Mouse (Mus musculus) c-Kit-positive CD71-positive TER-119-negative erythroid progenitor cells, embryonic 14.5 days (primary cell): Measurements from ENCODE around the gene Isg20l2.

Experiments
- DNase-seq: peaks from one replicate; pipeline ENCODE4 v3.0.0-alpha.2; 2013; ENCODE audit warnings: low read depth

The Isg20l2 gene

GRCm38 (mm10) chr3:87913491-87913890 is 16.6 kb upstream of the Isg20l2 start:
- DNase-seq: no peak

- DNase-seq: no peak
Measured at GRCm38 (mm10) chr3:87913891-87914290, 16.2 kb upstream of the Isg20l2 start.

GRCm38 (mm10) chr3:87916990-87917389 is 13.1 kb upstream of the Isg20l2 start:
- DNase-seq: no peak

- no peak for DNase-seq
Measured at GRCm38 (mm10) chr3:87918551-87918950, 11.6 kb upstream of the Isg20l2 start.

- DNase-seq: peak; percentile 84
Measured at GRCm38 (mm10) chr3:87919336-87920108, 10.6 kb upstream of the Isg20l2 start, which contains the start of gene Mrpl24. Gene Mrpl24, plus strand, starts transcription at chr3:87919506.

GRCm38 (mm10) chr3:87920270-87920943 is 9.7 kb upstream of the Isg20l2 start:
- no peak for DNase-seq

GRCm38 (mm10) chr3:87924996-87925395 is 5.1 kb upstream of the Isg20l2 start:
- no peak for DNase-seq

GRCm38 (mm10) chr3:87927452-87927851 is 2.7 kb upstream of the Isg20l2 start:
- no peak for DNase-seq

- DNase-seq: no peak
Measured at GRCm38 (mm10) chr3:87929341-87930077, 605 bp upstream of the Isg20l2 start.

GRCm38 (mm10) chr3:87934026-87934425 is 3.9 kb downstream of the Isg20l2 start:
- no peak for DNase-seq

- no peak for DNase-seq
Measured at GRCm38 (mm10) chr3:87934501-87934900, 4.4 kb downstream of the Isg20l2 start.

- no peak for DNase-seq
Measured at GRCm38 (mm10) chr3:87935201-87935600, 5.1 kb downstream of the Isg20l2 start.

GRCm38 (mm10) chr3:87935776-87936175 is 5.7 kb downstream of the Isg20l2 start:
- DNase-seq: peak; percentile 52

GRCm38 (mm10) chr3:87940611-87941010 is 10.5 kb downstream of the Isg20l2 start:
- DNase-seq: no peak

GRCm38 (mm10) chr3:87942471-87942870 is 12.4 kb downstream of the Isg20l2 start:
- no peak for DNase-seq

GRCm38 (mm10) chr3:87943586-87943985 is 13.5 kb downstream of the Isg20l2 start:
- no peak for DNase-seq

- no peak for DNase-seq
Measured at GRCm38 (mm10) chr3:87944838-87945600, 14.9 kb downstream of the Isg20l2 start.

- no peak for DNase-seq
Measured at GRCm38 (mm10) chr3:87945781-87946540, 15.8 kb downstream of the Isg20l2 start.

GRCm38 (mm10) chr3:87946541-87946860 is 16.4 kb downstream of the Isg20l2 start:
- DNase-seq: no peak

GRCm38 (mm10) chr3:87947056-87947810 is 17.1 kb downstream of the Isg20l2 start:
- DNase-seq: no peak

- DNase-seq: no peak
Measured at GRCm38 (mm10) chr3:87947811-87948199, 17.7 kb downstream of the Isg20l2 start.
